Mouse (Mus musculus) WW6 (cell line): ENCODE measurements around the gene Rtn3.
A peak's percentile ranks its signal among the peaks of the same experiment; 100 is the strongest.
"Not testable (repeated sequence)": the region's sequence is repeated elsewhere in the genome, so short reads cannot be mapped to it uniquely, and the experiment has no call there.

ENCODE experiments used
- DNase-seq: peaks from one replicate; pipeline ENCODE4 v3.0.0-alpha.2; 2013; ENCODE audit warnings: low read depth, low spot score

Gene Rtn3

DNA sequence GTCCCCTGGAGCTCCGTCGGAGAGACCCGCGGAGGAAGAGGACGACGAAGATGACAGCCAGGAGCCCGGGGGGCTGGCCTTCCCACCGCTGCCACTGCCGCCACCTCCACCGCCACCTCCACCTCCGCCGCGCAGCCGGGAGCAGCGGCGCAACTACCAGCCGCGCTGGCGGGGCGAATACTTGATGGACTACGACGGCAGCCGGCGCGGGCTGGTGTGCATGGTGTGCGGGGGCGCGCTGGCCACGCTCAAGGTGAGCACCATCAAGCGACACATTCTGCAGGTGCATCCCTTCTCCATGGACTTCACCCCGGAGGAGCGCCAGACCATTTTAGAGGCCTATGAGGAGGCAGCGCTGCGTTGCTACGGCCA, 60.4 kb downstream of the Rtn3 start:
- no peak for DNase-seq

- no peak for DNase-seq
These were observed 61.2 kb downstream of the Rtn3 start for GRCm38 (mm10) chr19:7421602-7422591.

- no peak for DNase-seq
These were observed 62.1 kb downstream of the Rtn3 start for GRCm38 (mm10) chr19:7420841-7421601.

GRCm38 (mm10) chr19:7420108-7420507, 63.0 kb downstream of the Rtn3 start:
- DNase-seq: no peak

GRCm38 (mm10) chr19:7419134-7419533, 63.9 kb downstream of the Rtn3 start:
- no peak for DNase-seq

DNA sequence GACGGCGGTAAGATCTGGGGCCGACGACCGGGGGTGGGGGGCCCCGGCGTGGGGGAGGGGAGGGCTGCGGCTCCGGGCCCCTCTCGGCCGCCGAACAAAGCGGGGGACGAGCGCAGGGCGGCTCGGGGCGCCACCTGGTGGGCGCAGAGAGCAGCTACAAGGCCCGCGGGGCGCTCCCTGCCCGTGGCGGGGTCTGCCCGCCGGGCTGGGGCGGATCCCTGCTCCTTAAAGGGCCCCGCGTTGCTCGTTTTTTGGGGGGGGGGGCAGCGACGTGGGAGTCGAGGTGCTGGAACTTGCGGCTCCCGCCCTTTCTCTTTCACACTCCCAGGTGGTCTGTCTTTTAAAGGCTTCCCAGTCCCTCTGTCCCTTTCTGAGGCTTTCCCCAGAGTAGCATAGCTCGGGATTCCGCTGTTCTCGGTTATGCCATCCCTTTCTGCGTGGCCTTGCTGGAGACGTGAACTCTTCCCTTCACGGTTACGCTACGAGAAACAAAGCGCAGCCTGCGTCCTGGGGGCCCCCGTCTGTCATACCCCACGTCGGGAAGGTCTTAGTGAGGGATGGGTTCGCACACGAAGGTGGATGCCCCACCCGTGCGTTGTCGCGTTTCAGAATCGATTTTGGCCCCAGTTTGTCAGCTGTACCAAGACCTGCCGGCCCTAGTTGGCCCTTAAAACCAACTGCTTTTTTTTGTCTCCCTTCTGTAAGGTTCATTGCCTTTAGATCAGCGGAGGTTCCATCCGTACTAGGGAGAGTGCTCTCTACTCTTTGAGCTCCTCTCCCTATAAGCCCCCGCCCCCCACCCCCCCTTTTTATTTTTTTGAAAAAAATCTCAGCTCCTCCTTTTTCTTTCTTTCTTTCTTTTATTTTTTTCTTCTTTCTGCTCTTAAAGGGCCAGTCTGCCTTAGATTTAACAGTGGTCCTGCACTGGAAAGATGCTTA, 64.9 kb downstream of the Rtn3 start:
- DNase-seq: no peak

DNA sequence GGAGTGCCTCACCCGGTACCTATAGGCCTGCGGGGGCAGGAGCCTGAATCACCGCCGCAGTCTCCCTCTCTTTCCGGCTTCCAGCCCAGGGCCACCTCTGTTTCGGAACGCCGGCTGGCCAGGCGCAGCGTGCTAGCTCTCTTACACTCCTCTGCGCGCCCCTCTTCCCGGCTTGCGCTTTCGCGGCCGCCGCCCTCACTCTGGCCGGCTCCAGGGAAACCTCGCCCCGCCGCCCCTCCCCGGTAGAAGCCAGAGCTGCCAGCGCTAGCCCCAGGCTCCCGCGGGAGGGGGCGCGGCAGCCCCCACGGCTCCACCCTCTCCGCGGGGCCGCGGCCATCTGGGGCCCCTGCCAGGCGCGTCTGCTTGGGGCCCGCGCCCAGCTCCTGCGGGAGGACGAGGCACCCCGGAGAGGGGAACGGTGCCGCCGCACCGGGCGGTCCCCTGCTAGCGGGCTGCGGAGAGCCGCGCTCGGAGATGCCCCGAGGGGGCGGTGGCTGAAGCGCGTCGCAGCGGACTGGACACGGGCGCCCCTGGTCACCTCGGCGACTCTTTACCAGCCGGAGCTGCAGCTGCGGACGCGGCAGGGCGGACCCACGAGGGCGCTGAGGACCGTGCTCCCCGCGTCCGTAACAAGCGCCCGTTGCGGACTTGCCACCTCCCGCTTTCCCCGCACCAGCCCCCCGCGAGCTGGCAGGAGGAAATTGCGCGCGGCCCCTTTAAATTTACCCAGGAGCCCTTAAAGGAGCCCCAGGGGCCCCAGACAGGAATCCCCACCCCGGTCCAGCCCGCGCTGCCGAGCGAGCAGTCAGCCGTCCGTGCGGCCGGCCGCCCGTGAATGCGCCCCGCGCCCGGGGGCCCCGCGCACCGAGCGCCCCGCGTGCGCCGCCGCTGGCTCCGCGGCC, 66.0 kb downstream of the Rtn3 start, which contains the start of gene 2700081O15Rik:
2700081O15Rik (plus strand) TSS at position 792 of the 902 bp plus-strand sequence.
- no peak for DNase-seq

DNA sequence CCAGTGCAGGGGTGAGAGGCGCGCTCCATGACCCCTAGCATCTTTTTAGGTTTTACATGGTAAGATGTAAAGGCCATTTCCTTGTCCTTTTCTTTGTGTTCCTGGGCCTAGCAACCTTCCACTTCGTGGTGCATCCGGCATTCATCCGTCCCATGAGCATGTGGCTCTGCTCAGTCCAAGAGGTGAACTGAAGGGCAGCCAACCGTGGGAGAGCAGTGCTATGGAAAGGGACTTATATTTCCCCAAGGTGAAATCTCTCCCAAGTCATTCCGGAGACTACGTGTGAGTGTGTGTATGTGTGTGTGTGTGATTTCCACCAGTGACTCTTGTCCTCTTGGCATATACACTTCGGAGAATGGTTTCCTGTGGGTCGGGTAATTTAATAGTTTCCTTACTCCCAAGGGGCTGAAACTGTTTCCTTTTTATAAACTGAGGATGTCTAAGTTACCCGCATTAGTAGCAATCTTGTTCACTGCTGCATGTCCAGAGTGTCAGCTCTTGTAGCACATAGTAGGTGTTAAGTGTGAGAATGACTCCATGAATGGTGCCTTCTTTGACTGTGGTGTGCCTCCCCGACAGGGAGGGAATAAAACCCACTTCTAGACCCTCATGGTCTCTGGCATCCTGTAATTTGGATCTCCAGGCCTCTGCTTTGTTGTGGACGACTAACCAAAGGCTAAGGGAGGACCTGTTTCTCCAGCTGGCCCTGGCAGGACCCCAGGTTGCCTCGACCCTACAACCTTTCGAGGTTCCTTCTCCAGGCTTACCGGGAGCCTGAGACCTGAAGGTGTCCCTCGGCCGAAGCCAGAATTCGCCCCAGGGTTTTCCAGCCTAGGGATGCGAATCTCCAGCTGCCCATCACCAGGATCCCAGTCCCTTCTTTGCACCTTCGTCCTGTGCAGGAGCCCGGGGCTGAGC, 66.9 kb downstream of the Rtn3 start:
- no peak for DNase-seq

DNA sequence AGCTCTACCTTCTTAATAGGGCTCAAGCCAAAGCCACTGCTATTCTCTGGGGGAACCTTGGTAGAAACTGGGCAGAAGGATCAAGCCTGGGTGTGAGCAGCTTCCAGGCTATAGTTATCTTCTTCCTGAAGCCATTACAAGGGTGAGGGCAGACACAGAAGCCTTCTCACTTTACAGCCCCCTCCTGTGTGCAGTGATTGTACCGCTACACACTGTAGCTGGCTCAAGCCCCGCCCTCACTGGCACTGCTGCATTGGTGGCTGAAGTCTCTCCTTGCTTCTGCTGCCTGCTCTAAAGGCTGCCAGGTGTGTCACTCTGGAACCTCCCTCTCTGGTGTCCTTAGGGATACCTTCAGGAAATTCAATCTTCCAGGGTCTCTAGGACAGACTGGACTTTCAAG, 70.7 kb downstream of the Rtn3 start:
- no peak for DNase-seq

- no peak for DNase-seq
These were observed 78.4 kb downstream of the Rtn3 start for GRCm38 (mm10) chr19:7404623-7405229.

DNA sequence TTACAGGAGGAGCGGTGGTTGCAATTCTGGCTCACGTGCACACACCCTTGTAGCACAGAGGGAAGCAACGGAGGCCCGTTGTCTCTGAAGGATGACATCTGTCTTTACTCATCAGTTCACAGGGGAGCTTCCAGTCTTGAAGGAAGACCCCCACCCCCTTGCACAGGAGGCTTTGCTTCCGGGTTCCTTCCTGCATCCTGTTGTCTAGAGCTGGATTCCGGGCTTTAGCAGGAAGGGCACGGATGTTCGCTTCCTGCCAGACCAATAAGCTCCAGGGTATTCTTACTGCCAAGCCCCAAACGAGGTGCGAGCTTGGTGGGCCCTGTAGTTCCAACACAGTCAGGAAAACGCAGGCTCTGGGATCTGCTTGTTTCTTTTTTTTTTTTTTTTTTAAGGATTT, 82.4 kb downstream of the Rtn3 start:
- no peak for DNase-seq

GRCm38 (mm10) chr19:7398898-7399297, 84.2 kb downstream of the Rtn3 start:
- not testable (repeated sequence) for DNase-seq

- not testable (repeated sequence) for DNase-seq
These were observed 85.9 kb downstream of the Rtn3 start for GRCm38 (mm10) chr19:7396867-7397826.

DNA sequence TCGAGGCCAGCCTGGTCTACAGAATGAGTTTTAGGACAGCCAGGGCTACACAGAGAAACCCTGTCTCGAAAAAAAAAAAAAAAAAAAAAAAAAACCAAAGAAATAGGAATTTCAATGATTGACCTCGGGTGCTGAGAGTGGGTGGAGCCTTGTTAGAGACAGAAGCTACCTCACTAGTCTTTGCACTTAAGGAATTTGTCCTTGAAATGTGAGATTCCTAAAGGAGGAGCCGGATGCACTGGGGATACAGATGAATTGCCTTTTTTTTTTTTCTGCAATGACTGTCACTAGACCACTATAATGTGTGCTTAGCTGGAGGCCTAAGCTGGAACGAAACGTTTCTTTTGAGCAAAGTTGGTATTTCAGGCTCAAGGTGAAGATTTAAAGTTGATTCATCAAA, 94.6 kb downstream of the Rtn3 start:
- peak; percentile 24 for DNase-seq

- no peak for DNase-seq
These were observed 97.0 kb downstream of the Rtn3 start for GRCm38 (mm10) chr19:7386042-7386441.

- peak; percentile 78 for DNase-seq
These were observed 99.9 kb downstream of the Rtn3 start, which contains the start of gene Spindoc for GRCm38 (mm10) chr19:7382903-7383865. Gene Spindoc, minus strand, starts transcription at chr19:7382994.
